Mouse (Mus musculus): ENCODE data around the gene Plxnb1.

Gene Plxnb1

DNA sequence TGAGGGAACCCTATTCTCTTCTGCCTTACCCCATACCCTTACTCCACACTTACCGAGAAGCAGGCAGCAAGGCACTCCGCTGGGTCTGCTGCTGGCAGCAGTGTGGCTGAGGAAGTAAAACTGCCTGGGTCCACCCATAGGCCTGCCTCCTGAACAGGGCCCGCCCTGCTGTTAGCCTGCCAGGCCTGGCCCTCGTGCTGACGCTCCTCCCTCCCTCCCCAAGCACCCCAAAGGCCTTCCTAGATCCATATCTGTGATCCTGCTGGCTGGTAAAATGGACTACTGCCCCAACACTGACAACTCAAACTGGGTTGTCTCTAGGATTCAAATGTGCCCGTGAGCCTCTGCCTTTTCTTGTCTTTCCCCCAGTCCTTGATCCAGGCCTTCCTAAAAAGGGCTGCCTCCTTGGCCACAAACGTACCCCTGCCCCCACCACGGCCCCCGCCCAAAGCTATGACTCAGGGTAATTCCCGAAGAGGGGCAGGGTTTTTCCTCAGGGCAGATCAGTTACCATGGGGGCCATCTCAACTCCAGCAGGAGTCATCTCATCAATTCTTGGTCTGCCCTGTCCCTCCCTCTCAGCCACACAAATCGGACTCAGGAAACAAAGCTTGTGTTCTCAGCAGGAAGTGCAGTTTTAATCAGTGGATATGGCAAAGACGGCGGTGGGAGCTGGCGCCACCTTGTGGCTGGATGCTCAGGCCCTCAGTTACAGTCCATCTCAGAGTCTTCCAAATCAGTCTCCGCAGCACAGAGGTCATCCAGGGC lies 35.9 kb upstream of the Plxnb1 start, which contains the start of gene Trex1:
Gene Trex1 (minus strand): TSS at position 599 of the 768 bp plus-strand sequence.
- in situ Hi-C loops (cut with MboI, MseI), result loop anchor here (5.0 to 25.0 kb wide), 6 partner anchors 57 to 1853 kb away; partner anchors contain the start of genes Dalrd3 (in 1 of the 2), Fam240a (in 1 of the 2), Impdh2 (in 1 of the 2) and Ndufaf3 (in 1 of the 2)

DNA sequence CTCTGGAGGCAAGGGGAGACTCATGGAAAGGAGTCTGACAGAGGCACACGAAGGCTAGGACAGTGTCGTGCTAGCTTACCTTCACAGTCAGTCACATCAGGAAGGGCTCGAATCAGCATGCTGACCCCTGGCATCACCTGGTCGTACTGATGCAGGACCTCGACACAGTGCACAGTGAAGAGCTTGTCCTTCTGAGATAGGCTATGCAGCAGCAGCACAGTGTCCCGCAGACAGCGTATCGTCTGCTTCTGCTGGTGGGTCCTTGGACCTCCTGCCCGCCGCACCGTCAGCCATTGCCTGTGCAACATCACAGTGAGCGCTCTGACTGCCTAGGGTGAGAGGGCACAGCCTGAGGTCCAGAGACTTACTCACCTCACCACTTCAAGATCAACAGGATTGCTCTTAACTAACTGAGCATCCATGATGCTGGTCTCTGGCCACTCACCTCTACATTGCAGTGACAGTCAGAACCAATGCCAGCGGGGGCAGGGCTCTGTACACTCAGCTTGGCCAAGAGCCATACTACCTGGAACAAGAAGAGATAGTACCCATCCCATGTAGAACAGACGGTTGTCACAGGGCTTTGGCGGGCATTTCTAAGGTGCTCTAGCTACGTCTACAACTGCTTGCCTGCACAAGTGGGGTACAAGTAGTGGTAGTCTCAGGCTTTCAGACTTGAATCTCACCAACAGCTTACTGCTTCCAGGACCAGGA lies 34.8 kb upstream of the Plxnb1 start:
- in situ Hi-C loops (cut with MboI, MseI), result loop anchor here (5.0 to 25.0 kb wide), 2 partner anchors 53 to 1852 kb away; partner anchors contain the start of gene Fam240a (in 1 of the 2)

DNA sequence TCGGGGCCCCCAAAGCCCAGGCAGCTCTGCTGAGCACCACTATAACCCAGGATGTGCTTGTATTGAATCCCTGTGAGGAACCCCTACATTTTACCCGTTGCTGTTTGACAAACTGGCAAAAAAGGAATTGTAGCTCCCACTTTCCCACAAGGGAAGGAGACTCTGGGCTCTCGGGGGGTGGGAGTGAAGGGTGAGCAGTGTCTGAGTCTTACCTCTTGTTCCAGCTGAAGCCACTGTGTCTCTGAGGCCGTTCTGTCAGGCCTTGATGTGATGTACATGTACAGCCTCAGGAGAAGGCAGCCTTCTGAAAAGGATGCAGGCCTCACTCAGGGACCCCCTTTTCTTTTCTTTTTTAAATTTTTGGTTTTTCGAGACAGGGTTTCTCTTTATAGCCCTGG lies 34.3 kb upstream of the Plxnb1 start:
- in situ Hi-C loops (cut with MboI, MseI), result loop anchor here (5.0 to 25.0 kb wide), 2 partner anchors 54 to 1851 kb away; partner anchors contain the start of gene Fam240a (in 1 of the 2)

DNA sequence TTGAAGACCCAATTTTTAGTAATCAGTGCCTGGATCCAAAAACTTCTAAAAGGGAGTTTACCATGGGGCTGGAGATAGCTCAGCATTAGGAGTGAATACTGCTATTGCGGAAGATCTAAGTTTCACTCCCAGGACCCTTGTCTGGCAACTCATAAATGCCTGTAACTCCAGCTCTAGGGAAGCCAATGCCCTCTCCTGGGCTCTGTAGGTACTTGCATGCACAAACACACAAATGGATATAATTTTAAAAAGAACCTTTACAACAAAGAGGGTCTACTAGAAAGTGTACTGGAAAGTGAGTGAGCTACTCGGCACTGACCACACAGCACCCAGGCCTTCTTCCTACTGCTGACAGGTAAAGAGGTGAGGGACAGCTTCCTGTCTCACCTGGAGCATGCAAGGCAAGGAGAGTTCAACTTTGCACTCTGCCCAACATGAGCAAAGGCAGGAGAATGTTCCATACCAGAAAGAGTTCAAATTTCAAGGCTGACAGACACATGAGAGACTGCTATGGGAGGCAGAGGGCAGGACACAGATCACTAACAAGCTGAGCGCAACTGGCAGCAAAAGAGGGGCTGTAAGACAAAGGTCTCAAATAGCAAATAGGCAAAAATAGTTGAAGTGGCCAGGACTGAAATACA lies 27.0 kb upstream of the Plxnb1 start:
- in situ Hi-C loops (cut with MboI, MseI), result loop anchor here in 1 of 2 experiments (25.0 kb wide), 1 partner anchor 1844 kb away; the partner anchor contains the start of gene Fam240a

DNA sequence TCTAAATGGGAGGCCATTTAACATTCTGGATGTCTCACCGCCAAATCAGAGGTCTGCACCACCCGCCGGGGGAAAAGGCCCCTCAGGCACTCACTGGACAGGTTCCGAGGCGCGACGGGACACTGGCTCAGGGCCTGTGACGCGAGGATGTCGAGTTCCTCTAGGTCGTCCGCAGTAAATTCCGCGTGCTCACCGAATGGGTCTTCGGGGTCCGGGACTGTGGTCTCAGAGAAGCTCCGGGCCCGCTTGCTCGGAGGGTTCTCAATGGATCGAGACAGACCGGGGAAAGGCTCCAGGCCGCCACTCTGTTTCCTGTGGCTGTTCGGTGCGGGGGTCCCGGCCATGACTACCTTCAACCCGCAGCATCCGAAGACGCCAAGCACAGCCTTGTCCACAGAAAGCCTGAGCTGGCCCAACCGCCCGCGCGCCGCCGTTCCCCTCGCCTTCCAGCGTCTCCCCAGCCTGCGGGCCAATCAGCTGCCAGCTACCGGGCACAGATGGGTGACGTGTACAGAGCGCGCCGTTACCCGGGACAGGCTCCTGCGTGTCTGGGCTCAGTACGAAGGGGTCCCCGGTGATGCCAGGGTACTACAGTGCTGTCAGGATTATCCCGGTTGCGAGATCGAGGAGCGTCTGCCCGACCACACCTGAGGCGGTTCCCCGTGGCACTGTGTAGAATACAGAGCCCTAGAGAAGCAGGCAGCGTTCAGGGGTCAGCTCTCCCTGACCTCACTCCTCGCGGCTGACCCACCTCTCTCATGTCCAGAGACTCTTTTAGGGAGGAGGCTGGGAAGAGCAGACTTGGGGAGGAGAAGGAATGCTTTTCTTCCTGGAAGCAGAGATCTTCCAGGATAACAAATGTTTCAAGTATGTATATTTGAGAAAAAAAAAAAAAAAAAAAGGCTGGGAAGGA lies 21.3 kb upstream of the Plxnb1 start, which contains the start of gene Atrip:
Gene Atrip (minus strand): TSS at position 464 of the 913 bp plus-strand sequence.
- in situ Hi-C loops (cut with MboI, MseI), result loop anchor here in 1 of 2 experiments (25.0 kb wide), 1 partner anchor 1838 kb away; the partner anchor contains the start of gene Fam240a

DNA sequence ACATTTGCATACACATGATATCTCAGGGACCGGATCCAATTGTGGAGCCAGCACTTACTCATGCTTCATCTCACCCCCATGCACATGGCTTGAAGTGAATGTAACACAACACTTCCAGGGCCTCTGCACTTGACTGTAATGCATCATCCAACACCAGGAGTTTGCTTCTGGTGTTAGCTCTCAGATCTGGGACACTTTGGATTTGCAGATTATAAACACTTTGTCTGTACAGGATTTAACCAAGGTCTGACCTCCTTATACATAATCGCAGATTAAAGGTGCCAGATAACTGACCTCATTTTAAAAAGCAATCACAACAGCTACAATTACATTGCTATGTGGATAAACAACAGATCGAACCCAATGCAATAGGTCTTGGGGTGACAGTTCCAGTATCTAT lies 14.7 kb upstream of the Plxnb1 start:
- in situ Hi-C loops (cut with MboI, MseI), result loop anchor here in 1 of 2 experiments (10.0 to 25.0 kb wide), 2 partner anchors 226 to 1543 kb away; partner anchors contain the start of genes Cyb561d2, Nprl2, Slc26a6 and Tmem115

DNA sequence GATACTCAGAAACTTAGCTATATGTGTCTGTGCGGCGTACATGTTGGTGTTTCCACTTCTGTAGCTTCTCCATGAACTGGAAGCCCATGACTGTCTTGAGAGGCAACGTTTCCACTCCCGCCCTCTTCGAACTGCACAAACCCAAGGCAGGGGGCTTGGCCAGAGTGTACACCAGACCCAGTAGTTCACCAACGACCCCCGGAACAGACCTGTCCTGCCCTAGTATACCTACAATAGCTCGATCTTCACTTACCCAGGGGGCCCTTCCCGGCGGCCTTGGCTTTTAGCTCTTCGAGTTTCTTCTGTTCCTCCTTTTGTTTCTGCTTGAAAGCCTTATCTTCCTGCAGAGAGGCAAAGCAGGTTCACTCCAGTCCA lies 13.5 kb upstream of the Plxnb1 start:
- in situ Hi-C loops (cut with MboI, MseI), result loop anchor here in 1 of 2 experiments (10.0 to 25.0 kb wide), 2 partner anchors 227 to 1544 kb away; partner anchors contain the start of genes Cyb561d2, Nprl2, Slc26a6 and Tmem115

DNA sequence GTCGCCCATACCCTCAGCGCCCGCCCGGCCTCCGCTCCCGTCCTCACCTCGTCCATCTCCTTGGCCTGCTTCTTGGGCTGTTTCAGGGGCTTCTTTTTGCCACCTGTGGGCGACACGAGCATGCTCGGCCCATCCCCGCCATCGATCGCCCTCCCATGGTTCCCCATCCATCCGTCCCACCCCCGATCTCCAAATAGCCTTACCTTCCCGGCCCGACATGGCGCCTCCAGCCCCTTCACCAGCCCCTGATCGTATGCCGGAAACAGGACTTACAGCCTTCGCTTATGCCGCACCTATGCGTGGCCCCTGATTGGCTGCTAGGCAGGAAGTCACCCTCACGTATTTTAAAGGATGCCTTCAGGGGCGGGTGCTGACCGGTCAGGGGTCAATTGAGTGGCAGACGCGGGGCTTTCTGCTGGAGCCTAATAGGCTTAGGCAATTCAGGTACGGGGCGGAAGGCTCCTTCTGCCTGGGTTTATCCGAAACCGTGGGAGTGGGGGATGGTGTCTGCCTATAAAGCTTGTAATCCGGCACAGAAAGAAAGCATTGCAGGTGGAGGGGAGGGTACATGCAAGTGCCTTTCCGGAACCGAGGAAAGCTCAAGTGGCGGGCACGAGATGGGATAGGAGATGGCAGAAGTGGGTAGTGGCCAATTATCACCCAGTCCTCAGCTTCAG lies 12.9 kb upstream of the Plxnb1 start, which contains the start of the genes Ccdc51 and Tma7:
Gene Ccdc51 (plus strand): TSS at position 370 of the 677 bp plus-strand sequence.
Gene Tma7 (minus strand): TSS at position 464 of the 677 bp plus-strand sequence.
- in situ Hi-C loops (cut with MboI, MseI), result loop anchor here in 1 of 2 experiments (10.0 to 25.0 kb wide), 2 partner anchors 227 to 1545 kb away; partner anchors contain the start of genes Cyb561d2, Nprl2, Slc26a6 and Tmem115

DNA sequence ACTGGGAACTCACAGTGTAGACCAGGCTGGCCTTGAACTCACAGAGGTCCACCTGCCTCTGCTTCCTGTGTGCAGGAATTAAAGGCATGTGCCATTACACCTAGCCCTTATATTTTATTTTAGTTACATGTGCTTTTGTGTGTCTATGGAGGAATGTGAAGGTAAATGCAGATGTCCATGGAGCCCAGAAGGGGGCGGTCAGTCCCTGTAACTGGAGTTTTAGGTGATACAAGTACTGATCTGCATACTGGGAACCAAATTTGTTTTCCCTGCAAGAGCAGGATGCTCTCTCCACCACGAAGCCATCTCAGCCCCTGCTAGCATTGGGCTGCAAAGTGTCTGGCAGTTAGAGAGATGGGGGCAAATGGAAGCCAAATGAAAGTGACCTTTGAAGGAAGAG lies 10.3 kb upstream of the Plxnb1 start:
- in situ Hi-C loops (cut with MboI, MseI), result loop anchor here in 1 of 2 experiments (10.0 to 25.0 kb wide), 2 partner anchors 230 to 1548 kb away; partner anchors contain the start of genes Cyb561d2, Nprl2, Slc26a6 and Tmem115

DNA sequence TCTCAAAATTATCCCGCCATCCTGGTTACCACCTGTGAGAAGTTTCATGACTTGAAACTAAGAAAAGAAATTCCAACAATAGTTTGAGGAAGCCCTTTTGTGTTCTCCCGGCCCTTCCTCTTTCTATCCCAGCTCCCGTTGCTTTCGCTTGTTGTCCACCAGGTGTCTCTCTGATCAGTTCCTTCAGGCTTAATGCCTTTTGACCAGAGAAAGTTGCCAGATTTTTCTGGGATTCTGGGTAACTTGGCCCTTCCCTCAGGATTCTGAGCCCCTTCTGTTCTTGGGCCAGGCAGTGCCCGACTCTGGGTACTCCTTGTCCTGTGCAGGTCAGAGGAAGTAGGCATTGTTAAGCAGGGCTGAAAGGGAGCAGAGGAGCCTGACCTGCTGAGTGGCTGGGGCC lies 7.2 kb upstream of the Plxnb1 start:
- in situ Hi-C loops (cut with MboI, MseI), result loop anchor here in 1 of 2 experiments (10.0 to 25.0 kb wide), 2 partner anchors 233 to 1551 kb away; partner anchors contain the start of genes Cyb561d2, Nprl2, Slc26a6 and Tmem115

DNA sequence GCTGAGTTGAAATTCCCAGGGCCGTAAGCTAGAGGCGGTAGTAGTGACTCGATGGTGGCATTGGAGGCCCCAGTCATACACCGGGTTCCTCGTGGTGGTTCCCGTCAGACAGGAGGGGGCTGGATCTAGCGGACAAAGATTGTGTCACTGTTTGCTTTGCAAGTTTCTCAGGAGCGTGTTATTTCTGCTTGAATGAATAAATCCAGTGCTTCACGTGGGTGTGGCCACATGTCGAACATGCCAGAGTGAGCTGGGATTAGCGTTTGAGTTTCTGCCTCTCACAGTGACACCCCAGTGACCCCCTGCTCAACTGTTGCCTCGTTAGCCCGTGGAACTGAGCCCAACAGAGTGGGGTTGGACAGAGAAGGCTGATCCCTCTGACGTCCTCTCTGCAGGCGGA lies 4.7 kb upstream of the Plxnb1 start:
- in situ Hi-C loops (cut with MboI, MseI), result loop anchor here in 1 of 2 experiments (25.0 kb wide), 1 partner anchor 1553 kb away; the partner anchor contains the start of genes Cyb561d2, Nprl2, Tmem115 and Zmynd10

DNA sequence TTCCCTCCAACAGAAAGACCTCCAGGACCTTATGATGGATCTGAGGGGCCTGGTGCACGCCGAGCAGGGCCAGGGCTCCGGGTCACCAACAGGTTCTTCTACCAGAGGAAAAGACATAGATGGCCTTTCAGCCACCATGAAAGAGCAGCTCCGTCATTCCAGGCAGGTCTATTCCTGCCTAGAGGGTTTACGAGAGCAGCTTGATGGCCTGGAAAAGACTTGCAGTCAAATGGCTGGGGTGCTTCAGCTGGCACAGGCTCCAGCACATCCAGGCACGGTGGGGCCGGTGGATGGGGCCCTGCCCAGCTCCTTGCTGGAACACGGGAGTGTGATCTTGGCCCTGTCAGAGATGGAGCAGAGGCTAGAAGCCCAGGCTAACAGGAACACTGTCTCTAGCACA lies 3.4 kb upstream of the Plxnb1 start:
- in situ Hi-C loops (cut with MboI, MseI), result loop anchor here in 1 of 2 experiments (25.0 kb wide), 1 partner anchor 1555 kb away; the partner anchor contains the start of genes Cyb561d2, Nprl2, Tmem115 and Zmynd10

DNA sequence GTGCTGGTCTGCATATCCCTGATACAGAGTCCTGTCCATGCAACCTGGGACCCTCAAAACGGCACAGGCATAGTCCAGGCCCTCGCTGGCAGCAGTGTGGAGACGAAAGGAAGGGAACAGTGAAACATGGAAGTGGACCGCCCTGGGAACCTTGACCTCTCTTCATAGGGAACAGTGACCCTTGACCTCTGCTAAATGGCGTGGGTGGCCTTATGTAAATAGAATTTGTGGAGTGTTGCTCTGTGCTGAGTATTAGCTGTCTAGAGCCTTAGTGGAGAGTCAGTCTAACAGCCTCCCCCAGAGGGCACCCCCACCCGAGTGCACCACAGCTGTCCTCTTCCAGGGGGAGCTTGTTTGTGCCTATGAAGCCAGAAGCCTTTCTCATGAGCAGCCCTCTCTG lies 2.4 kb upstream of the Plxnb1 start:
- in situ Hi-C loops (cut with MboI, MseI), result loop anchor here in 1 of 2 experiments (25.0 kb wide), 1 partner anchor 1555 kb away; the partner anchor contains the start of genes Cyb561d2, Nprl2, Tmem115 and Zmynd10

DNA sequence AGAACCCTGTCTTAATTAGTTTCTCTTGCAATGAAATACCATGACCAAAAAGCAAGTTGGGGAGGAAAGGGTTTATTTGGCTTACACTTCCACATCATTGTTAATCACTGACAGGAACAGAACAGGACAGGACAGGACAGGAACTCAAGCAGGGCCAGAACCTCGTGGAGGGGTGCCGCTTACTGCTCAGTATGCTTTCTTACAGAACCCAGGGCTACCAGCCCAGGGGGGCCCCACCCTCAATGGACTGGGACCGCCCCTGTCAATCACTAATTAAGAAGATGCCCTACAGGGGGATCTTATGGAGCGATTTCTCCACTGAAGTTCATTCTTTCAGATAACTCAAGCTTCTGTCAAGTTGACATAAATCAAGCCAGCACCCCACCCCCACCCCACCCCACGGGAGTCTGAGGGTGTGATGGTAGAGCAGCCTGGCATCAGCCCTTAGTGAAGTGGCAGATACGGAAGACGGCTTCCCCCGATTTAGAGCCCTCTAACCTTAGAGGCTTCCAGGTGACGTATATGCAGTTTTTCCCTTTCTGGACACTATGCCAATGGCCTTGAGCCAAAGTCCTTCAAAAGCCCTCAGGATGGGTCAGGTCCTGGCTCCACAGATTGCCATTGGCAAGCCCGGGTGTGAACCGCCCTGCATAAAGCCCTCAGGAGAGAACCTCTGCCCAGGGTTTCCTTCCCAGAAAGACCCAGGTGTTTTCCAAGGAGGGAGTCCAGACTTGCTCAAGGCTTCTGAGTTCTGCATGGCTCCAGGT lies 1.2 kb upstream of the Plxnb1 start:
- in situ Hi-C loops (cut with MboI, MseI), result loop anchor here in 1 of 2 experiments (25.0 kb wide), 1 partner anchor 1557 kb away; the partner anchor contains the start of genes Cyb561d2, Nprl2, Tmem115 and Zmynd10

DNA sequence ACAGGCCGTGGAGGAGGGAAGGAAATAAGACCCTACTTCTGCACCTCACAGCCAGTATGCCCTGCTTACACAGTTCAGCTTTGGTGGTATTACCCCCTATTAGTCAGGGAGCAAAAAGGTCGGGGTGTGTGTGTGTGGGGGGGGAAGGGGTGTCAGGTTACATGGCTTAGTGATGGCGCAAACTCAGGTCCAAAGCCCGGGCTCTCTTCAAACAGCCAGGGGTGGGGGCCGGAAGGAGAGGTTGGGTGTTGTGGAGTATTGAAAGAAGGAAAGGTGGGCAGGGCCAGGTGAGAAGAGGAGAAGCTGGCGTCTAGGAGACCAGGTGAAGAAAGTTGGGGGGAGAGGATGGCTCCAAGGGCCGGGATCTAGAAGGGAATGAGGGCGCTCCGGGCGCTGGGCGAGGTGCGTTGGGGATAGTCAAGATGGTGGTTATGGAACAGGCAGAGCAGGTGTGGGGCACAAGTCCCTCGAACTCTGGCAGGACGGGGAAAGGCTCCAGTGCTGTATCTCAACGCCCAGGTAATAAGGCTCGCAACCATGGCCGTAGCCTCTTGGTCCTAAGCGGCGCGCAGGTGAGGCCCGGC lies 544 bp upstream of the Plxnb1 start:
- in situ Hi-C loops (cut with MboI, MseI), result loop anchor here in 1 of 2 experiments (25.0 kb wide), 1 partner anchor 1557 kb away; the partner anchor contains the start of genes Cyb561d2, Nprl2, Tmem115 and Zmynd10

DNA sequence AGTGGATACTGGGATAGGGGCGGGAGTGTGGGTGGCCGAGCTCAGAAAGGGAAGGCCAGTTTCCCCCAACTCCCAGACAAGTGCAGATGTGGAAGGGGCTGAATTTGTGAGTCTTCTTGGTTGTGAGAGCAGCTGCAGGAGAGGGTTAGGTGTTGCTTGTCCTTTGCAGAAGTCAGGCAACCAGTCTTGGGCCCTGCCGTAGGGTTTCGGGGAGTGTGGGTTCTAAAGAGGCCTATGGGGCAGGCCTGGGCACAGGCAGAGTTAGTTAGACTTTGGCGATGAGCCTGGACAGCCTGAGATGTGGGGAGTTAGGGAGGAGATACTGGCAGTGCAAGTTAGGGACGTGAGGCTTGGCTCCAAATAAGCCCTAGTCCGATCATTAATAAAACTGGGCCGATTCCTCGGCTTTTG lies 1.1 kb downstream of the Plxnb1 start:
- in situ Hi-C loops (cut with MboI, MseI), result loop anchor here in 1 of 2 experiments (25.0 kb wide), 1 partner anchor 1559 kb away; the partner anchor contains the start of genes Cyb561d2, Nprl2, Tmem115 and Zmynd10

DNA sequence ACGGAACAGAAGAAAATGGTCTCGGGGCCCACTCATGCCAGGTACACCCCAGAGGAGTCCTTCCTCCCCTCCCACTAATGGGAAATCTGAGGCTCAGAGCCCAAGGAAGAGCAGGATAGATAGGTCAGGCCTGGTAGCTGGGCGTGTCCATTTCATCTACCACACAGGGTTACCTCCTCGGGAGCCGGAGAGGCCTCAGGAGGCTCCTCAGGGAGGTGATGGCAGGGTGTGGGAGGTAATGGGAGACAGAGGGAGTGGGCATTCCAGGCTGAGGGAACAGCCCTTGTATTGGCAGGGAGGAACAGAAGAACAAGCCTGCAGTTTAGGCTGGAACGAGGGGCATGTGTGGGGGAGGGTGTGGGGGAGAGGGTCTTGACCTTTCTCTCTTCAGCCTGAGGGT lies 1.7 kb downstream of the Plxnb1 start:
- in situ Hi-C loops (cut with MboI, MseI), result loop anchor here in 1 of 2 experiments (25.0 kb wide), 1 partner anchor 1560 kb away; the partner anchor contains the start of genes Cyb561d2, Nprl2, Tmem115 and Zmynd10

Data from T-helper 17 cell (primary cell).